Mouse (Mus musculus) myocyte (in vitro differentiated cells): ENCODE measurements around the gene Eef1akmt2.

Experiments
- MAX ChIP-seq: IDR thresholded peaks from one replicate; pipeline ENCODE4 v1.6.1; 2011; ENCODE audit warnings: low read depth, mild to moderate bottlenecking, control low read depth
- MYOD1 ChIP-seq, 3 experiments: IDR thresholded peaks; one replicate each; pipeline ENCODE4 v1.6.1; 2011; ENCODE audit warnings: control low read depth in 2 of 3, low read depth in 2 of 3, mild to moderate bottlenecking in 2 of 3, moderate library complexity in 1 of 3; ENCODE audit not compliant: insufficient read length in 2 of 3, control insufficient read depth in 1 of 3
- POLR2A ChIP-seq: IDR thresholded peaks from one replicate; pipeline ENCODE4 v1.6.1; 2011; ENCODE audit warnings: low read depth, mild to moderate bottlenecking, control low read depth, moderate library complexity; ENCODE audit not compliant: insufficient read length
- POLR2AphosphoS2 ChIP-seq: IDR thresholded peaks from one replicate; pipeline ENCODE4 v1.6.1; 2011; ENCODE audit warnings: low read depth, control low read depth; ENCODE audit not compliant: insufficient read length
- TCF12 ChIP-seq: IDR thresholded peaks from one replicate; pipeline ENCODE4 v1.6.1; 2011; ENCODE audit warnings: mild to moderate bottlenecking, control low read depth; ENCODE audit not compliant: poor library complexity, insufficient read depth, severe bottlenecking
- USF1 ChIP-seq: IDR thresholded peaks from one replicate; pipeline ENCODE4 v1.6.1; 2011; ENCODE audit warnings: low read depth, mild to moderate bottlenecking, control low read depth, moderate library complexity

- TF ChIP-seq MAX (no peak), MYOD1 (IDR thresholded peaks at IDR 0.05; ENCODE audit: control insufficient read depth in 1 of 3, insufficient read length in 2 of 3, low read depth in 2 of 3) (no peak), POLR2A (no peak), POLR2AphosphoS2 (no peak), USF1 (no peak), TCF12 (no peak)
Observed at GRCm38 (mm10) chr7:132824346-132825022, 28.0 kb downstream of the Eef1akmt2 start.
